Comparison of ENCODE assay signal across 13 mouse cellular contexts in the genomic region with DNA sequence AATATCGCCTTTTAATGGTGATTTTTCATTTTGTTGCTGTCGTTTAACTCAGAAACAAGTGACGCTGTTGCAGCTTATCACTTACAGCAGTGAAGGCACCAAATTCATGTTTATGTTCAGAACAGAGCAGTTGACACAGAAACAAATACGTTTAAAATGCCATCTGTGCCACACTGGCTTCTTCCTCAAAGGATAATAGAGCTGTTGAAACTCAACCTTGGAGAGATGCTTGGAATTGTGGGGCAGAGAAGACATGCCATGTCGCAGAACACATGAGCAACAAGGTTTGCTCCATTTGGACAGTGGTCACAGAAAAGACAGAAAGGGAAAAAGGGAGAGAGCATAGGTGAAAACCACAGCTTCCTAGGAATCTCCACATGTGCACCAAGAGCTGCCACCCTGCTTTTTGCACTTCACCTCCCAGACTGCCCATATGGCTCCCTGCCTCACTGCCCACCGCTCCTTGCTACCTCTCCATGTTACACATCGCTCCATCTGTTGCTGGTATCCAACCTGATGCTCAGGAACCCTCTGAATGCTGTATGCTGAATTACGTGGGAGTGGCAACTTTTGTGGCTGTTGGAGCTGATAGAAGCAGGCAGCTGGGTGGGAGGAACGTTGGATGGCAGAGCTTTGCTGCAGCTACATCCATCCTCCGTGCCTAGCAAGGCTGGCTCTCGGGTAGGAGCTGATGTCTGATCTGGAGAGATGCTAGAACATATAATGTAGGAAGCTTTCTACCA.
A peak's percentile ranks its signal among the peaks of the same experiment; 100 is the strongest.
DNase-seq lines count a peak whose midpoint lies in the region; ATAC-seq lines count a peak whose summit lies in the region.
"Had no signal": no experiment of that assay in that cellular context is flagged by ENCODE, and none has a peak within 500 bp of the region (broad histone marks: within the 10 kb centered on the region; RNA-seq: fewer than 3 reads in every experiment).

No protein-coding gene starts in this region.

- H3K9me3 ChIP-seq in forebrain, embryonic 13.5 days (replicated peaks) = no peaks in the 10 kb centered on the region
- no peaks in the 10 kb centered on the region for H3K9me3 ChIP-seq in forebrain, embryonic 10.5 days
- no peaks in the 10 kb centered on the region for H3K9me3 ChIP-seq in forebrain, embryonic 16.5 days (ENCODE audit: control insufficient read depth, low read length)
- H3K9me3 ChIP-seq in midbrain, embryonic 15.5 days = no peaks in the 10 kb centered on the region
- H3K9me3 ChIP-seq: heart, embryonic 15.5 days; limb, embryonic 15.5 days had no signal

- no peaks in the 10 kb centered on the region for H3K4me1 ChIP-seq in forebrain, embryonic 13.5 days
- H3K4me1 ChIP-seq in forebrain, embryonic 10.5 days = no peaks in the 10 kb centered on the region
- peaks cover 5% of the 10 kb centered on the region; the same call in 1 of the 2 replicates for H3K4me1 ChIP-seq in forebrain, embryonic 16.5 days (replicated peaks; ENCODE audit: control insufficient read depth, insufficient read depth, low read length)
- no peaks in the 10 kb centered on the region for H3K4me1 ChIP-seq in midbrain, embryonic 15.5 days
- H3K4me1 ChIP-seq: heart, embryonic 15.5 days; limb, embryonic 15.5 days had no signal

- H3K36me3 ChIP-seq in forebrain, embryonic 13.5 days (ENCODE audit: poor library complexity, severe bottlenecking) = no peaks in the 10 kb centered on the region
- no peaks in the 10 kb centered on the region for H3K36me3 ChIP-seq in forebrain, embryonic 10.5 days (replicated peaks)
- no peaks in the 10 kb centered on the region for H3K36me3 ChIP-seq in forebrain, embryonic 16.5 days (ENCODE audit: control insufficient read depth, insufficient read depth)
- H3K36me3 ChIP-seq in midbrain, embryonic 15.5 days (replicated peaks) = no peaks in the 10 kb centered on the region
- H3K36me3 ChIP-seq: heart, embryonic 15.5 days; limb, embryonic 15.5 days had no signal

- H3K27ac ChIP-seq in forebrain, embryonic 13.5 days = no peak overlapping the region
- no peak overlapping the region for H3K27ac ChIP-seq in forebrain, embryonic 10.5 days
- no peak overlapping the region for H3K27ac ChIP-seq in forebrain, embryonic 16.5 days (ENCODE audit: low read length)
- H3K27ac ChIP-seq in midbrain, embryonic 15.5 days = no peak overlapping the region
- H3K27ac ChIP-seq: heart, embryonic 15.5 days; limb, embryonic 15.5 days; macrophage had no signal

- peak; percentile 30; the same call in 1 of the 2 replicates for ATAC-seq in forebrain, embryonic 13.5 days
- ATAC-seq in forebrain, embryonic 16.5 days = peak; percentile 69
- ATAC-seq in midbrain, embryonic 15.5 days (replicated peaks) = no peak
- ATAC-seq: intestine, embryonic 16.5 days had no signal

- H3K9ac ChIP-seq in forebrain, embryonic 13.5 days = no peak overlapping the region
- H3K9ac ChIP-seq in forebrain, embryonic 16.5 days (replicated peaks; ENCODE audit: low read depth, low read length) = no peak overlapping the region
- no peak overlapping the region for H3K9ac ChIP-seq in midbrain, embryonic 15.5 days
- H3K9ac ChIP-seq: heart, embryonic 15.5 days; limb, embryonic 15.5 days had no signal

- DNase-seq in forebrain, embryonic 10.5 days (ENCODE audit: extremely low spot score, low spot score) = no peak
- peak; percentile 36 to 52 for DNase-seq in layer of hippocampus, postnatal 25 days (ENCODE audit: extremely low spot score in 1 of 2, low spot score in 1 of 2)
- DNase-seq in right cerebral cortex, postnatal 10 days (ENCODE audit: low spot score in 2 of 2) = peak; percentile 70 to 76
- no peak for DNase-seq in lung, postnatal 4 days
- DNase-seq in lung, postnatal 10 days = no peak
- DNase-seq: spleen, adult 18-20 months had no signal

- H3K4me3 ChIP-seq in forebrain, embryonic 13.5 days = no peak overlapping the region
- no peak overlapping the region for H3K4me3 ChIP-seq in forebrain, embryonic 10.5 days
- H3K4me3 ChIP-seq in forebrain, embryonic 16.5 days (replicated peaks; ENCODE audit: low read length) = no peak overlapping the region
- no peak overlapping the region for H3K4me3 ChIP-seq in midbrain, embryonic 15.5 days
- H3K4me3 ChIP-seq: heart, embryonic 15.5 days; limb, embryonic 15.5 days had no signal

- H3K4me2 ChIP-seq in forebrain, embryonic 13.5 days = no peak overlapping the region
- no peak overlapping the region for H3K4me2 ChIP-seq in forebrain, embryonic 16.5 days (ENCODE audit: low read length)
- no peak overlapping the region for H3K4me2 ChIP-seq in midbrain, embryonic 15.5 days
- H3K4me2 ChIP-seq: heart, embryonic 15.5 days; limb, embryonic 15.5 days had no signal

- no peaks in the 10 kb centered on the region for H3K27me3 ChIP-seq in forebrain, embryonic 13.5 days
- no peaks in the 10 kb centered on the region for H3K27me3 ChIP-seq in forebrain, embryonic 10.5 days (ENCODE audit: poor library complexity, severe bottlenecking)
- H3K27me3 ChIP-seq in forebrain, embryonic 16.5 days (replicated peaks; ENCODE audit: control insufficient read depth, insufficient read depth, low read length) = no peaks in the 10 kb centered on the region
- no peaks in the 10 kb centered on the region for H3K27me3 ChIP-seq in midbrain, embryonic 15.5 days (replicated peaks)
- H3K27me3 ChIP-seq: heart, embryonic 15.5 days; limb, embryonic 15.5 days had no signal

- 85% methylated on average over 11 of the region's 11 CpGs for WGBS in forebrain, embryonic 13.5 days
- WGBS in forebrain, embryonic 10.5 days = 91% methylated on average over 11 of the region's 11 CpGs
- 50% methylated on average over 11 of the region's 11 CpGs for WGBS in forebrain, embryonic 16.5 days
- 83% methylated on average over 11 of the region's 11 CpGs for WGBS in midbrain, embryonic 15.5 days

Comparison
In these comparisons a context has a peak if more than half of its experiments do, and no peak if none do; other contexts are left out.
1. DNase-seq: peak in layer of hippocampus, postnatal 25 days (2 of 2) and right cerebral cortex, postnatal 10 days (2 of 2); none in forebrain, embryonic 10.5 days (single experiment), lung, postnatal 4 days (0 of 2) and lung, postnatal 10 days (single experiment).